Comparison of ENCODE assay signal across 10 mouse cellular contexts in the genomic region with DNA sequence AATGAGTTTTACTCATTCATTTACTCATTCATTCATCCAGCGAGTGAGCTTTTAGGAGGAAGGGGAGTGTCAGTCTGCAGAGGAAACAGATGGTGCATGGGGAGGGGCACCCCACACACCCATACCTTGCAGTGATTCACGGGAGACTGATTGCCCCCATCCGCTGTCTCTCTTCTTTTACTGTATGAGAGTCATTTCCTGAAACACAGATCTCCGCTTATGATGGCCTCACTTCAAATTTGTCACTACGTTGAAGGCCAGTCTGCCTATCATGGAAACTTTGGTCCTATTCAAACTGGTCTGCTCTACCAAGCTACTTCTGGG.
A peak's percentile ranks its signal among the peaks of the same experiment; 100 is the strongest.
DNase-seq lines count a peak whose midpoint lies in the region; ATAC-seq lines count a peak whose summit lies in the region.
"Had no signal": no experiment of that assay in that cellular context is flagged by ENCODE, and none has a peak within 500 bp of the region (broad histone marks: within the 10 kb centered on the region; RNA-seq: fewer than 3 reads in every experiment).

No protein-coding gene starts in this region.

- 0 out of 2 replicates have a peak, but pooled peaks cover 3% of the 10 kb centered on the region for H3K27me3 ChIP-seq in forebrain, embryonic 13.5 days
- peaks cover 5% of the 10 kb centered on the region for H3K27me3 ChIP-seq in forebrain, embryonic 10.5 days (ENCODE audit: poor library complexity, severe bottlenecking)
- 0 out of 2 replicates have a peak, but pooled peaks cover 5% of the 10 kb centered on the region for H3K27me3 ChIP-seq in midbrain, embryonic 13.5 days
- no peaks in the 10 kb centered on the region for H3K27me3 ChIP-seq in midbrain, embryonic 14.5 days (ENCODE audit: control insufficient read depth, insufficient read depth, low read length)
- H3K27me3 ChIP-seq: stomach, embryonic 15.5 days had no signal

- peak; percentile 30; the same call in 1 of the 2 replicates for ATAC-seq in forebrain, embryonic 13.5 days
- ATAC-seq in midbrain, embryonic 13.5 days, result 0 out of 2 replicates have a peak, but pooled peaks have one; percentile 30
- ATAC-seq in midbrain, embryonic 14.5 days (ENCODE audit: low FRiP score, low TSS enrichment), result no peak

- 55% methylated on average over 5 of the region's 5 CpGs for WGBS in forebrain, embryonic 13.5 days
- WGBS in forebrain, embryonic 10.5 days, result 69% methylated on average over 5 of the region's 5 CpGs
- WGBS in midbrain, embryonic 13.5 days, result 54% methylated on average over 5 of the region's 5 CpGs
- WGBS in midbrain, embryonic 14.5 days, result 62% methylated on average over 5 of the region's 5 CpGs

- no peak overlapping the region for H3K4me2 ChIP-seq in forebrain, embryonic 13.5 days
- H3K4me2 ChIP-seq in midbrain, embryonic 13.5 days (replicated peaks), result no peak overlapping the region
- no peak overlapping the region for H3K4me2 ChIP-seq in midbrain, embryonic 14.5 days (ENCODE audit: low read length)

- H3K4me3 ChIP-seq in forebrain, embryonic 13.5 days, result no peak overlapping the region
- no peak overlapping the region for H3K4me3 ChIP-seq in forebrain, embryonic 10.5 days
- no peak overlapping the region for H3K4me3 ChIP-seq in midbrain, embryonic 13.5 days (replicated peaks)
- no peak overlapping the region for H3K4me3 ChIP-seq in midbrain, embryonic 14.5 days (replicated peaks; ENCODE audit: low read depth, low read length)

- no peaks in the 10 kb centered on the region for H3K9me3 ChIP-seq in forebrain, embryonic 13.5 days (replicated peaks)
- H3K9me3 ChIP-seq in forebrain, embryonic 10.5 days, result no peaks in the 10 kb centered on the region; the same call in 1 of the 2 replicates
- H3K9me3 ChIP-seq in midbrain, embryonic 13.5 days, result no peaks in the 10 kb centered on the region
- H3K9me3 ChIP-seq in midbrain, embryonic 14.5 days (ENCODE audit: control insufficient read depth, low read length), result no peaks in the 10 kb centered on the region
- H3K9me3 ChIP-seq: stomach, embryonic 15.5 days had no signal

- peaks cover 8% of the 10 kb centered on the region; the same call in 1 of the 2 replicates for H3K4me1 ChIP-seq in forebrain, embryonic 13.5 days
- H3K4me1 ChIP-seq in forebrain, embryonic 10.5 days, result peaks cover 4% of the 10 kb centered on the region
- H3K4me1 ChIP-seq in midbrain, embryonic 13.5 days (replicated peaks), result 0 out of 2 replicates have a peak, but pooled peaks cover 3% of the 10 kb centered on the region
- H3K4me1 ChIP-seq in midbrain, embryonic 14.5 days (ENCODE audit: control insufficient read depth, insufficient read depth, low read length), result peaks cover 3% of the 10 kb centered on the region; the same call in 1 of the 2 replicates

- DNase-seq in forebrain, embryonic 10.5 days (ENCODE audit: extremely low spot score, low spot score), result no peak
- no peak for DNase-seq in midbrain, embryonic 14.5 days
- peak; percentile 62 for DNase-seq in naive thymus-derived CD4-positive, alpha-beta T cell, adult 2 months (ENCODE audit: low read depth)
- DNase-seq in thymus, postnatal 36 days, result peak; percentile 54 to 76
- DNase-seq in kidney, postnatal 10 days, result no peak
- no peak for DNase-seq in heart, adult 9 months (ENCODE audit: low spot score in 2 of 2)

- H3K9ac ChIP-seq in forebrain, embryonic 13.5 days, result no peak overlapping the region
- no peak overlapping the region for H3K9ac ChIP-seq in midbrain, embryonic 13.5 days (replicated peaks)
- no peak overlapping the region for H3K9ac ChIP-seq in midbrain, embryonic 14.5 days (replicated peaks; ENCODE audit: low read length)
- H3K9ac ChIP-seq: liver, postnatal 0 days; stomach, embryonic 15.5 days had no signal

- no peaks in the 10 kb centered on the region for H3K36me3 ChIP-seq in forebrain, embryonic 13.5 days (ENCODE audit: poor library complexity, severe bottlenecking)
- no peaks in the 10 kb centered on the region for H3K36me3 ChIP-seq in forebrain, embryonic 10.5 days (replicated peaks)
- no peaks in the 10 kb centered on the region for H3K36me3 ChIP-seq in midbrain, embryonic 13.5 days
- no peaks in the 10 kb centered on the region for H3K36me3 ChIP-seq in midbrain, embryonic 14.5 days (ENCODE audit: control insufficient read depth, insufficient read depth, low read length)
- H3K36me3 ChIP-seq: stomach, embryonic 15.5 days had no signal

- H3K27ac ChIP-seq in forebrain, embryonic 13.5 days, result no peak overlapping the region
- no peak overlapping the region for H3K27ac ChIP-seq in forebrain, embryonic 10.5 days
- H3K27ac ChIP-seq in midbrain, embryonic 13.5 days, result no peak overlapping the region
- no peak overlapping the region for H3K27ac ChIP-seq in midbrain, embryonic 14.5 days (replicated peaks; ENCODE audit: low read depth, low read length)
- H3K27ac ChIP-seq: stomach, embryonic 15.5 days had no signal

Comparison
In these comparisons a context has a peak if more than half of its experiments do, and no peak if none do; other contexts are left out.
1. DNase-seq: peak in naive thymus-derived CD4-positive, alpha-beta T cell, adult 2 months (single experiment) and thymus, postnatal 36 days (2 of 2); none in forebrain, embryonic 10.5 days (single experiment), midbrain, embryonic 14.5 days (single experiment), kidney, postnatal 10 days (single experiment) and heart, adult 9 months (0 of 2).